Mouse (Mus musculus): ENCODE results near the gene Vmn1r82. TPM values are rescaled to one million over a fixed set of nuclear protein-coding genes. Genes with fewer than 3 reads are reported as not detected.

Vmn1r82 gene
- polyA plus RNA-seq (2015; fragmentation: Nextera tagmentation; extraction: Ambion mirVana) = not detected in 2 replicates

GRCm38 (mm10) chr7:12300130-12300529 lies at the start of gene Vmn1r82:
Vmn1r82 (plus strand) TSS chr7:12300430.
- DNase-seq (no peak), ATAC-seq (ENCODE audit: low read depth) (no peak)
- H3K4me3 ChIP-seq (replicated peaks) = no peak within 1 kb of the TSS
- no peaks in the 10 kb centered on the region for H3K27me3 ChIP-seq
- no peaks in the 10 kb centered on the region for H3K36me3 ChIP-seq
- 32% methylated on average over 2 of the region's 2 CpGs for WGBS (ENCODE audit: insufficient replicate concordance)
- H3K9ac ChIP-seq = no peak within 1 kb of the TSS
- no peaks in the 10 kb centered on the region for H3K9me3 ChIP-seq (replicated peaks)
- H3K27ac ChIP-seq = no peak within 1 kb of the TSS
- no peaks in the 10 kb centered on the region for H3K4me1 ChIP-seq (replicated peaks)
- no peak within 1 kb of the TSS for H3K4me2 ChIP-seq

- H3K9me3 ChIP-seq (replicated peaks) = no peaks in the 10 kb centered on the region
- 30% methylated on average over 1 of the region's 1 CpGs for WGBS (ENCODE audit: insufficient replicate concordance)
- no peak within 1 kb of the TSS for H3K27ac ChIP-seq
- no peak within 1 kb of the TSS for H3K4me3 ChIP-seq (replicated peaks)
- H3K36me3 ChIP-seq = no peaks in the 10 kb centered on the region
- no peaks in the 10 kb centered on the region for H3K27me3 ChIP-seq
- DNase-seq = no peak
- no peaks in the 10 kb centered on the region for H3K4me1 ChIP-seq (replicated peaks)
- H3K9ac ChIP-seq = no peak within 1 kb of the TSS
- ATAC-seq (ENCODE audit: low read depth) = no peak
- H3K4me2 ChIP-seq = no peak within 1 kb of the TSS
Measured at GRCm38 (mm10) chr7:12268169-12268568, 32.1 kb upstream of the Vmn1r82 start, which contains the start of gene Vmn1r81. Vmn1r81 (minus strand) TSS chr7:12268269.

- Histone ChIP-seq H3K36me3 (no peaks in the 10 kb centered on the region), H3K4me3 (replicated peaks) (no peak within 1 kb of the TSS), H3K9ac (no peak within 1 kb of the TSS), H3K27me3 (no peaks in the 10 kb centered on the region), H3K4me1 (replicated peaks) (no peaks in the 10 kb centered on the region), H3K4me2 (no peak within 1 kb of the TSS), H3K27ac (no peak within 1 kb of the TSS), H3K9me3 (replicated peaks) (peaks cover 4% of the 10 kb centered on the region; the same call in 1 of the 2 replicates)
- no peak for DNase-seq
- ATAC-seq (ENCODE audit: low read depth) = no peak
- 56% methylated on average over 2 of the region's 2 CpGs for WGBS (ENCODE audit: insufficient replicate concordance)
Measured at GRCm38 (mm10) chr7:12329381-12329780, 29.2 kb downstream of the Vmn1r82 start, which contains the start of gene Vmn1r83. Vmn1r83 (minus strand) TSS chr7:12329481.

Other genes starting within 250 kb of the Vmn1r82 start
- not detected in 2 replicates for gene Vmn1r78, start 150.2 kb upstream of the Vmn1r82 start, polyA plus RNA-seq (2015; fragmentation: Nextera tagmentation; extraction: Ambion mirVana)
- not detected in 2 replicates for gene Vmn1r79, start 129.2 kb upstream of the Vmn1r82 start, polyA plus RNA-seq (2015; fragmentation: Nextera tagmentation; extraction: Ambion mirVana)
- not detected in 2 replicates for gene Vmn1r80, start 111.1 kb upstream of the Vmn1r82 start, polyA plus RNA-seq (2015; fragmentation: Nextera tagmentation; extraction: Ambion mirVana)
- gene Vmn1r81, start 32.2 kb upstream of the Vmn1r82 start, polyA plus RNA-seq (2015; fragmentation: Nextera tagmentation; extraction: Ambion mirVana) = not detected in 2 replicates
- gene Vmn1r83, start 29.1 kb downstream of the Vmn1r82 start, polyA plus RNA-seq (2015; fragmentation: Nextera tagmentation; extraction: Ambion mirVana) = not detected in 2 replicates
- not detected in 2 replicates for gene Vmn1r84, start 68.8 kb downstream of the Vmn1r82 start, polyA plus RNA-seq (2015; fragmentation: Nextera tagmentation; extraction: Ambion mirVana)
- gene Zfp551, start 122.3 kb downstream of the Vmn1r82 start, polyA plus RNA-seq (2015; fragmentation: Nextera tagmentation; extraction: Ambion mirVana) = 0.58 and 0.88 TPM in 2 replicates
- 2.8 and 4.6 TPM in 2 replicates for gene Zfp606, start 177.9 kb downstream of the Vmn1r82 start, polyA plus RNA-seq (2015; fragmentation: Nextera tagmentation; extraction: Ambion mirVana)
- gene 2900092C05Rik, start 212.1 kb downstream of the Vmn1r82 start, polyA plus RNA-seq (2015; fragmentation: Nextera tagmentation; extraction: Ambion mirVana) = not detected in 2 replicates

All from liver, embryonic 13.5 days (tissue).